Mouse (Mus musculus): ENCODE data around the gene Nrp2. TPM values are rescaled to one million over a fixed set of nuclear protein-coding genes. Genes with fewer than 3 reads are reported as not detected.

Nrp2 gene
- polyA plus RNA-seq, 1 experiment from 2014 or later: 10.5 TPM

DNA sequence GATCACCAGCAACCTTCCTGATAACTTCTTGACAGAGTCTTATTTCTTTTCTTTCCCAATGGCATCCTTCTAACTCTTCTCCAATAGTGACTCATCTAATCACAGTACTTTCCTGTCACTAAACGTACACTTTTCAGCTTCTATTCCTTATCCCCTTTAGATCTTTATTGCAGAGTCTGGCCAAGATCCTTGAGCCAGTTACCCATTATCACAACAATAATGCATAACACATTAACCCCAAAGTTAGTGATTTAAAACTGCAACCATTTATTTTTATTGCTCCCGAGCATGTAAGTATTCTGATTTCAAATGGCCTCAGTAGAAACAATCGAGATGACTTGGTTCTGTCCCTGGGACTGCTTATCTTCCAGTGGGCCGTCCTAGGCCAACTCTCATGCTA lies 150.9 kb downstream of the Nrp2 start:
- WGBS: 88% methylated on average over 4 of the region's 4 CpGs
- H3K27me3 ChIP-seq (ENCODE audit: poor library complexity, severe bottlenecking): no peaks in the 10 kb centered on the region
- no peak overlapping the region for H3K27ac ChIP-seq
- no peak overlapping the region for H3K4me3 ChIP-seq
- no peaks in the 10 kb centered on the region for H3K36me3 ChIP-seq (replicated peaks)
- H3K9me3 ChIP-seq: no peaks in the 10 kb centered on the region
- DNase-seq (ENCODE audit: extremely low spot score, low spot score): no peak
- peaks cover 9% of the 10 kb centered on the region for H3K4me1 ChIP-seq

DNA sequence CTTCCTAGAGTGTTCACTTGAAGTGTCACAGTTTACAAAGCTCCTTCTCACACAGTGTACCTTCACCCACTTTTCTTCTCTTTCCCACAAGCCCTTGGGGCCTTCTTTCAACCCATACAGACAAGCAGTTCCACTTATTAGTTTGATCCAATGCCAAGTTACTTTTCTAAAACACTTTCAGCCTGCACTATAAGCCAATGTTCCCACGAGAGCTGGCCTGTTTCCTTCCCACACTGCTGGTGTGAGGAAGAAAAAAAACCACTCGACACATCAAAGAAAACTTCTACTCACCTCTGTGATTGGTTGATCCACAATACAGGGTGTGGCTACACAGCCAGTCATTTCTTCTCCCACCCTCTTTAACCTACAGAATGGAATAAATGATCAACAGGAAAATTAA lies 156.0 kb downstream of the Nrp2 start:
- DNase-seq (ENCODE audit: extremely low spot score, low spot score): no peak
- no peak overlapping the region for H3K4me3 ChIP-seq
- no peaks in the 10 kb centered on the region for H3K27me3 ChIP-seq (ENCODE audit: poor library complexity, severe bottlenecking)
- H3K4me1 ChIP-seq: peaks cover 3% of the 10 kb centered on the region; the same call in 1 of the 2 replicates
- no peaks in the 10 kb centered on the region for H3K36me3 ChIP-seq (replicated peaks)
- no peaks in the 10 kb centered on the region; the same call in 1 of the 2 replicates for H3K9me3 ChIP-seq
- WGBS: 76% methylated on average over 2 of the region's 2 CpGs
- no peak overlapping the region for H3K27ac ChIP-seq

DNA sequence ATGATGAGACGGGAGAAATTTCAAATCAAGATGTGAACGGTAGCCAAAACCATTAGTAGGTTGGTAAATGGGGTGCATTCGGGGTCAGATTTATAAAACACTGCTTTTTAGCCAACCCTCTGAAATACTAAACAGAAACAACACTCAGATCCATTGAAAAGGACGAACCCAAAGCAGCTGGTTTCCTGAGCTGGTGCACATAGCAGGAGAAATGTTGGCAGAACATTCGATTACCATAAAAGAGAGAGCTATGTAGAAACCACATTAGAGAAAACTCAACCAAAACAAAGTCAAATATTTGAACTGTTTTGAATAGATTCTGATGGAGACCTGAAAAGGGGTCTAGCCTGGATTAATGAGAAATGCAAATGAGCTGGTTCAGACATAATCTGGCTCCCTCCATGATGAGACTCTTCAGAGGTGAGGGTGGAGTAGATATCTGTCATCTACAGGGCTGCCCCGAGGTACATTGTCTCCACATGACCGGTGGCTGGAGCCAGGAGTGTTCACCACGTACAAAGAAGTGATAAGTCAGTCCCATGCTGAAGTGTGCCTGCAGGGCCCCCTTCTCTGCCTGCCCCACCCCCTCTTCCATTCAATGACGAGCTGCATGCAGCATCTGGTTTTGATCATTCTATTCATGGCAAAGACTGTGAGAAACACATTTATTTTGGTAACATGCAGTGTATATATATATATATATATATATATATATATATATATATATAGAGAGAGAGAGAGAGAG lies 156.6 kb downstream of the Nrp2 start:
- peaks cover 3% of the 10 kb centered on the region; the same call in 1 of the 2 replicates for H3K4me1 ChIP-seq
- no peaks in the 10 kb centered on the region for H3K27me3 ChIP-seq (ENCODE audit: poor library complexity, severe bottlenecking)
- H3K36me3 ChIP-seq (replicated peaks): no peaks in the 10 kb centered on the region
- WGBS: 77% methylated on average over 9 of the region's 9 CpGs
- no peaks in the 10 kb centered on the region; the same call in 1 of the 2 replicates for H3K9me3 ChIP-seq
- DNase-seq (ENCODE audit: extremely low spot score, low spot score): no peak
- no peak overlapping the region for H3K27ac ChIP-seq
- H3K4me3 ChIP-seq: no peak overlapping the region

DNA sequence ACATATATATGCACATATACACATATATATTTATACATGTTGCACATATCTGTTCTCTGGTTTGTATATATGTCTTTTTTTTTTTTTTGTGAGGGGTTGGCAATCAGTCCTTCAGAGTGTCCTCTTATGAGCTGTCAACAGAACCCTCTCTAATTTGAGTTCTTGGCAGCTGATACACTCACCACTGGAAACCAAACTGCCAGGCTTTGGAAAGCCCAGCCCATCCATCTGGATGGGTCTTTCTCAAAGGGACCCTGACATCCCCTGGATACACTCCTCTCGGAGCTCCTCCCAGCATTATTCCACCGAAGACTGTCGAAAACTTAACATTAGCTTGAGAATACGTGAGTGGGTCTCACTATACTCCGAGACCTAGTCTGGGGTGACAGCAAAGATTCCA lies 157.2 kb downstream of the Nrp2 start:
- Histone ChIP-seq H3K4me1 (peaks cover 3% of the 10 kb centered on the region; the same call in 1 of the 2 replicates), H3K27me3 (ENCODE audit: poor library complexity, severe bottlenecking) (no peaks in the 10 kb centered on the region), H3K4me3 (no peak overlapping the region), H3K9me3 (no peaks in the 10 kb centered on the region; the same call in 1 of the 2 replicates), H3K27ac (no peak overlapping the region), H3K36me3 (replicated peaks) (no peaks in the 10 kb centered on the region)
- 83% methylated on average over 5 of the region's 5 CpGs for WGBS
- no peak for DNase-seq (ENCODE audit: extremely low spot score, low spot score)

DNA sequence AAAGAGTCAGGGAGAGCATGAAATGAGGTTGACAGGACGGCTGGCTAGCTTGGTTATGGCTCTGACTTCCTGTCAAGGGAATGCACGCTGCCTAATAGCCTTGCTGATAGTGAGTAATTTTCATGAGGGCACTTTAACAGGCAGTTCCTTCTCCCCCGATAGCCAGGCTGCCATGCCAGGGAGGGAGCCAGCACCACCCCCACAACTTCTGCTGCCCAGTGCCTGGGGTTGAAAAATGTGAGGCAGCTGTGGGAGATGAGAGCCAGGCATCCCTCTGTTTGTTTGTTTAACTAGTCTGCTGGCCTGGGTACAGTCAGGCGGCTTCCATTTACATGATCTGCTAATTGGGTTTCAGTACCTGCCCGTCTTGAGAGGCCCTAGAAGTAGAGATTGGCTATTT lies 157.7 kb downstream of the Nrp2 start:
- no peaks in the 10 kb centered on the region for H3K36me3 ChIP-seq (replicated peaks)
- H3K4me1 ChIP-seq: peaks cover 3% of the 10 kb centered on the region; the same call in 1 of the 2 replicates
- no peak overlapping the region for H3K27ac ChIP-seq
- DNase-seq (ENCODE audit: extremely low spot score, low spot score): no peak
- H3K4me3 ChIP-seq: no peak overlapping the region
- no peaks in the 10 kb centered on the region for H3K27me3 ChIP-seq (ENCODE audit: poor library complexity, severe bottlenecking)
- no peaks in the 10 kb centered on the region; the same call in 1 of the 2 replicates for H3K9me3 ChIP-seq
- 61% methylated on average over 5 of the region's 5 CpGs for WGBS

Data from forebrain, embryonic 10.5 days (tissue).